Mouse (Mus musculus): ENCODE measurements around the gene Aldh16a1.

DNA sequence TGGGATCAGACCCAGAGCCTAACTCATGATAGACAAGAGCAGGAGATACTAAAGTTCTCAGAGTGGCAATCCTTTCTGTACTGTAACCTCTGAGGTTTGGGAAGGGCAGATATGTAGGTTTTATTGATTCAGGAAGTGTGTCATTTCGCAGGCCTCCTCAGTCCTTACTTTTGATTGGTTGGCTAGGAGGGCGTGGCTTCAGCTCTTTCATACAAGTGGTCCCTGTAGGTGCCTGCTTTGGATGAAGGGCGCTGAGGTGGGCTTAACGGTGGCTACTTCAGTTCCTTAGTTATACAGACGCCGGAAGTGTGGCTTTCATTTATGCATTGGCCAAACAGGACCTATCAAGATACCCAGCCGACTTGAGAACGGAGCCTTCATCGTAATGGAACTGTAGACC, 1.2 kb upstream of the Aldh16a1 start:
- TF ChIP-seq CTCF (IDR thresholded peaks at IDR 0.05; ENCODE audit: low read depth, low read length) (no peak), POLR2A (IDR thresholded peaks at IDR 0.05; ENCODE audit: extremely low read depth, insufficient read depth, low read length) (no peak)
